Mouse (Mus musculus) bone marrow macrophage, adult 2 months (primary cell): ENCODE measurements around the gene Zfp61.

Source experiments
- CTCF ChIP-seq: IDR thresholded peaks from 2 replicates; pipeline ENCODE4 v1.5.1; 2012; ENCODE audit warnings: low read depth, mild to moderate bottlenecking, low read length, moderate library complexity
- POLR2A ChIP-seq: IDR thresholded peaks from 2 replicates; pipeline ENCODE4 v1.6.1; 2012; ENCODE audit warnings: mild to moderate bottlenecking, low read depth, low read length, borderline replicate concordance

DNA sequence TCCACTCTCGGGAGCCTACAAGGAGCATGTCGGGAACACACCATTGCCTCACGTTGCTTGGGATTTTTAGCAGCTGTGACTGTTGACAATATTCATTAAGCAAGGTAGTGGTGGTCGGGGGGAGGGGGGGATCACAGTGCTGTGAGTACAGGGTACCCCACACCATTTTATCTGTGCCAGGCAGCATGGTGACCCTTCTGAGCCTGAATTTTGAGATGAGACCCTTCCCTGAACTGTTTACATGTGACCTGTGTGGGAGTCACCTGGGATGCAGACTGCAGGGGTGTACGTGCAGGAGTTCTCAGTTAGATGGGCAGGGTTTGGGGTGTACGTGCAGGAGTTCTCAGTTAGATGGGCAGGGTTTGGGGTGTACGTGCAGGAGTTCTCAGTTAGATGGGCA, 4.6 kb downstream of the Zfp61 start:
- TF ChIP-seq POLR2A (no peak), CTCF (no peak)
